Mouse (Mus musculus) midbrain, embryonic 13.5 days (tissue): ENCODE results near the gene Dolk. TPM values are rescaled to one million over a fixed set of nuclear protein-coding genes. Genes with fewer than 3 reads are reported as not detected.

ENCODE experiments used
- ATAC-seq: fragments of 200-750 bp; cut with Nextera tagmentation; 2 replicates; pipeline ENCODE4 v1.8.0; 2017; ENCODE audit warnings: mild to moderate bottlenecking, moderate TSS enrichment, moderate library complexity
- H3K27ac ChIP-seq: fragments of 300-500 bp; sonication (generic); 2 replicates; pipeline ENCODE4 v1.5.1; 2015; ENCODE audit warnings: inconsistent platforms, mild to moderate bottlenecking, moderate library complexity
- H3K27me3 ChIP-seq: fragments of 300-500 bp; sonication (generic); 2 replicates; pipeline ENCODE4 v1.6.1; 2015; ENCODE audit warnings: mild to moderate bottlenecking, inconsistent platforms
- H3K36me3 ChIP-seq: fragments of 300-500 bp; sonication (generic); 2 replicates; pipeline ENCODE4 v1.6.1; 2015; ENCODE audit warnings: mild to moderate bottlenecking, inconsistent platforms
- H3K4me1 ChIP-seq: fragments of 300-500 bp; sonication (generic); replicated peaks from 2 replicates; pipeline ENCODE4 v1.6.1; 2015; ENCODE audit warnings: inconsistent platforms
- H3K4me2 ChIP-seq: fragments of 300-500 bp; sonication (generic); replicated peaks from 2 replicates; pipeline ENCODE4 v1.6.1; 2015; ENCODE audit warnings: moderate library complexity, mild to moderate bottlenecking, inconsistent platforms
- H3K4me3 ChIP-seq: fragments of 300-500 bp; sonication (generic); replicated peaks from 2 replicates; pipeline ENCODE4 v1.5.1; 2015; ENCODE audit warnings: mild to moderate bottlenecking, inconsistent platforms
- H3K9ac ChIP-seq: fragments of 300-500 bp; sonication (generic); replicated peaks from 2 replicates; pipeline ENCODE4 v1.6.1; 2015; ENCODE audit warnings: mild to moderate bottlenecking, inconsistent platforms
- H3K9me3 ChIP-seq: fragments of 300-500 bp; sonication (generic); 2 replicates; pipeline ENCODE4 v1.6.1; 2016; ENCODE audit warnings: mild to moderate bottlenecking, inconsistent platforms
- WGBS: fragments of 180-500 bp; shearing (Covaris S2); methylation state at CpG from one replicate; pipeline ENCODE4 v1.1.7; 2015; 5-methylcytosine and 5-hydroxymethylcytosine counted together
- polyA plus RNA-seq: library from polyadenylated mRNA; unstranded; fragments of >200 nt; fragmentation: Nextera tagmentation; extraction: Ambion mirVana; gene quantifications from 2 replicates; pipeline ENCODE4 v1.2.1, GENCODE M21; 2015

The Dolk gene
- polyA plus RNA-seq, 1 experiment from 2014 or later: 32.3 TPM

GRCm38 (mm10) chr2:30242509-30242908 is 43.6 kb downstream of the Dolk start:
- Histone ChIP-seq H3K27ac (0 out of 2 replicates have a peak overlapping the region, but pooled peaks have one; percentile 4), H3K36me3 (peaks cover 66% of the 10 kb centered on the region)
- 42% methylated on average over 4 of the region's 4 CpGs for WGBS

GRCm38 (mm10) chr2:30240267-30240666 is 45.9 kb downstream of the Dolk start, which contains the start of gene Gm28035:
Gm28035 (plus strand) TSS chr2:30240567.
- H3K27ac ChIP-seq: no peak within 1 kb of the TSS
- H3K36me3 ChIP-seq: peaks cover 49% of the 10 kb centered on the region
- no peaks in the 10 kb centered on the region for H3K9me3 ChIP-seq
- no peak for ATAC-seq
- H3K4me1 ChIP-seq: peaks cover 37% of the 10 kb centered on the region
- no peaks in the 10 kb centered on the region for H3K27me3 ChIP-seq
- 86% methylated on average over 2 of the region's 2 CpGs for WGBS
- peak within 1 kb of the TSS; percentile 70; the same call in 1 of the 2 replicates for H3K4me3 ChIP-seq
- peak within 1 kb of the TSS; percentile 86; the same call in 1 of the 2 replicates for H3K9ac ChIP-seq
- H3K4me2 ChIP-seq: peak within 1 kb of the TSS; percentile 87; the same call in 1 of the 2 replicates

More at GRCm38 (mm10) chr2:30242509-30242908, 43.6 kb downstream of the Dolk start:
- Histone ChIP-seq H3K27me3 (no peaks in the 10 kb centered on the region), H3K9ac (0 out of 2 replicates have a peak overlapping the region, but pooled peaks have one; percentile 11), H3K4me1 (peaks cover 31% of the 10 kb centered on the region), H3K4me2 (no peak overlapping the region), H3K4me3 (no peak overlapping the region), H3K9me3 (no peaks in the 10 kb centered on the region)
- no peak for ATAC-seq

- Histone ChIP-seq H3K4me2 (peak overlapping the region; percentile 87; the same call in 1 of the 2 replicates), H3K9me3 (no peaks in the 10 kb centered on the region), H3K27ac (no peak overlapping the region), H3K36me3 (peaks cover 46% of the 10 kb centered on the region), H3K4me3 (0 out of 2 replicates have a peak overlapping the region, but pooled peaks have one; percentile 70), H3K9ac (peak overlapping the region; percentile 86; the same call in 1 of the 2 replicates), H3K4me1 (peaks cover 36% of the 10 kb centered on the region), H3K27me3 (no peaks in the 10 kb centered on the region)
- no peak for ATAC-seq
- 93% methylated on average over 4 of the region's 4 CpGs for WGBS
Measured at GRCm38 (mm10) chr2:30239777-30240176, 46.4 kb downstream of the Dolk start.

- Histone ChIP-seq H3K4me1 (peaks cover 34% of the 10 kb centered on the region), H3K9me3 (no peaks in the 10 kb centered on the region), H3K4me3 (peak overlapping the region; percentile 70), H3K9ac (peak overlapping the region; percentile 86), H3K36me3 (peaks cover 38% of the 10 kb centered on the region), H3K4me2 (peak overlapping the region; percentile 87), H3K27ac (no peak overlapping the region), H3K27me3 (no peaks in the 10 kb centered on the region)
- WGBS: 82% methylated on average over 3 of the region's 3 CpGs
- no peak for ATAC-seq
Measured at GRCm38 (mm10) chr2:30238906-30239465, 47.1 kb downstream of the Dolk start.

GRCm38 (mm10) chr2:30237881-30238280 is 48.3 kb downstream of the Dolk start:
- no peaks in the 10 kb centered on the region for H3K27me3 ChIP-seq
- peak overlapping the region; percentile 87 for H3K4me2 ChIP-seq
- H3K36me3 ChIP-seq: peaks cover 27% of the 10 kb centered on the region
- H3K4me1 ChIP-seq: peaks cover 34% of the 10 kb centered on the region
- peak overlapping the region; percentile 86 for H3K9ac ChIP-seq
- peak overlapping the region; percentile 70 for H3K4me3 ChIP-seq
- under 1% methylated on average over 40 of the region's 42 CpGs for WGBS
- H3K9me3 ChIP-seq: no peaks in the 10 kb centered on the region
- ATAC-seq: peak; percentile 93
- H3K27ac ChIP-seq: peak overlapping the region; percentile 94

- Histone ChIP-seq H3K9me3 (no peaks in the 10 kb centered on the region), H3K36me3 (peaks cover 22% of the 10 kb centered on the region), H3K9ac (peak within 1 kb of the TSS; percentile 86), H3K4me2 (peak within 1 kb of the TSS; percentile 87), H3K4me1 (peaks cover 30% of the 10 kb centered on the region), H3K27me3 (no peaks in the 10 kb centered on the region), H3K27ac (peak within 1 kb of the TSS; percentile 94), H3K4me3 (peak within 1 kb of the TSS; percentile 70)
- under 1% methylated on average over 66 of the region's 67 CpGs for WGBS
- ATAC-seq: peak; percentile 99
Measured at GRCm38 (mm10) chr2:30237199-30237880, 48.8 kb downstream of the Dolk start, which contains the start of gene Lrrc8a. Lrrc8a (plus strand) TSS chr2:30237715.

- peak overlapping the region; percentile 70 for H3K4me3 ChIP-seq
- no peak for ATAC-seq
- WGBS: 5% methylated on average over 18 of the region's 18 CpGs
Measured at GRCm38 (mm10) chr2:30236426-30237198, 49.5 kb downstream of the Dolk start.

GRCm38 (mm10) chr2:30235593-30235992 is 50.5 kb downstream of the Dolk start:
- H3K36me3 ChIP-seq: peaks cover 4% of the 10 kb centered on the region
- H3K4me2 ChIP-seq: no peak overlapping the region
- H3K4me3 ChIP-seq: no peak overlapping the region
- no peaks in the 10 kb centered on the region for H3K9me3 ChIP-seq
- H3K27me3 ChIP-seq: no peaks in the 10 kb centered on the region
- H3K27ac ChIP-seq: no peak overlapping the region
- ATAC-seq: no peak
- 94% methylated on average over 5 of the region's 5 CpGs for WGBS
- H3K4me1 ChIP-seq: peaks cover 30% of the 10 kb centered on the region
- no peak overlapping the region for H3K9ac ChIP-seq

More at GRCm38 (mm10) chr2:30236426-30237198, 49.5 kb downstream of the Dolk start:
- Histone ChIP-seq H3K4me2 (peak overlapping the region; percentile 67), H3K9me3 (no peaks in the 10 kb centered on the region), H3K27ac (peak overlapping the region; percentile 57), H3K9ac (peak overlapping the region; percentile 65), H3K27me3 (no peaks in the 10 kb centered on the region), H3K4me1 (peaks cover 30% of the 10 kb centered on the region), H3K36me3 (peaks cover 14% of the 10 kb centered on the region)

Other genes starting within 250 kb of the Dolk start
- 59.6 and 62.3 TPM in 2 replicates for gene Wdr34, start 237.5 kb downstream of the Dolk start, polyA plus RNA-seq
- gene Set, start 229.0 kb downstream of the Dolk start, polyA plus RNA-seq: 448 and 482 TPM in 2 replicates
- gene Pkn3, start 208.7 kb downstream of the Dolk start, polyA plus RNA-seq: 2.8 and 3.8 TPM in 2 replicates
- 18.9 and 19.0 TPM in 2 replicates for gene Zdhhc12, start 192.7 kb downstream of the Dolk start, polyA plus RNA-seq
- gene Zer1, start 161.7 kb downstream of the Dolk start, polyA plus RNA-seq: 14.4 and 15.1 TPM in 2 replicates
- gene Tbc1d13, start 152.6 kb downstream of the Dolk start, polyA plus RNA-seq: 12.5 and 13.2 TPM in 2 replicates
- gene Endog, start 114.8 kb downstream of the Dolk start, polyA plus RNA-seq: 12.1 and 13.8 TPM in 2 replicates
- 59.9 and 60.0 TPM in 2 replicates for gene Spout1, start 107.9 kb downstream of the Dolk start, polyA plus RNA-seq
- gene Kyat1, start 80.5 kb downstream of the Dolk start, polyA plus RNA-seq: 15.9 and 16.8 TPM in 2 replicates
- 61.6 and 62.2 TPM in 2 replicates for gene Lrrc8a, start 48.6 kb downstream of the Dolk start, polyA plus RNA-seq
- gene Gm28035, start 45.8 kb downstream of the Dolk start, polyA plus RNA-seq: 0.39 and 0.40 TPM in 2 replicates
- gene Phyhd1, start 20.1 kb downstream of the Dolk start, polyA plus RNA-seq: 5.7 and 7.7 TPM in 2 replicates
- not detected in 2 replicates for gene Gm28038, start 5.3 kb downstream of the Dolk start, polyA plus RNA-seq
- 23.6 and 27.9 TPM in 2 replicates for gene Nup188, start 63 bp upstream of the Dolk start, polyA plus RNA-seq
- gene Sh3glb2, start 73.0 kb upstream of the Dolk start, polyA plus RNA-seq: 147 and 158 TPM in 2 replicates
- gene Miga2, start 77.9 kb upstream of the Dolk start, polyA plus RNA-seq: 29.4 and 30.2 TPM in 2 replicates
- gene Dolpp1, start 105.9 kb upstream of the Dolk start, polyA plus RNA-seq: 54.7 and 56.6 TPM in 2 replicates
- gene Crat, start 129.5 kb upstream of the Dolk start, polyA plus RNA-seq: 18.5 and 21.9 TPM in 2 replicates
- gene Ptpa, start 129.7 kb upstream of the Dolk start, polyA plus RNA-seq: 128 and 134 TPM in 2 replicates
- 1.8 and 2.0 TPM in 2 replicates for gene Ier5l, start 187.9 kb upstream of the Dolk start, polyA plus RNA-seq